Mouse (Mus musculus): ENCODE results near the gene Dtx1.

Gene Dtx1

GRCm38 (mm10) chr5:120711827-120712226 lies at the start of gene Dtx1:
Dtx1 (minus strand) TSS chr5:120711927.
- DNase-seq (ENCODE audit: low spot score): no peak

GRCm38 (mm10) chr5:120754215-120754614 lies 42.5 kb upstream of the Dtx1 start:
- no peak for DNase-seq (ENCODE audit: low spot score)

DNA sequence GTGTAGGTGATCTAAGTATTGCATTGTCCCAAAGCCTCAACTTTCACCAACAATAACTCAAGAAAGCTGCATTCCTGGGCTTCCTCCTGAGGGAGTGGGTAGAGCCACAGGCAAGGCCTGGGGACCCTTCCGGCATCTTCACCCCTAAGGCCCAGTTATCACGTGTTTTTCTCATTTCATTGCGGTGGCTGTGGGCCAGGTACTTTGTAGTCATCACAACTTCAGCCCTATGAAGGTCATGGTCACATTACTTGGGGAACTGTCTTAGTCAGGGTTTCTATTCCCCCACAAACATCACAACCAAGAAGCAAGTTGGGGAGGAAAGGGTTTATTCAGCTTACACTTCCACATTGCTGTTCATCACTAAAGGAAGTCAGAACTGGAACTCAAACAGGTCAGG lies 41.1 kb upstream of the Dtx1 start:
- DNase-seq (ENCODE audit: low spot score): no peak

DNA sequence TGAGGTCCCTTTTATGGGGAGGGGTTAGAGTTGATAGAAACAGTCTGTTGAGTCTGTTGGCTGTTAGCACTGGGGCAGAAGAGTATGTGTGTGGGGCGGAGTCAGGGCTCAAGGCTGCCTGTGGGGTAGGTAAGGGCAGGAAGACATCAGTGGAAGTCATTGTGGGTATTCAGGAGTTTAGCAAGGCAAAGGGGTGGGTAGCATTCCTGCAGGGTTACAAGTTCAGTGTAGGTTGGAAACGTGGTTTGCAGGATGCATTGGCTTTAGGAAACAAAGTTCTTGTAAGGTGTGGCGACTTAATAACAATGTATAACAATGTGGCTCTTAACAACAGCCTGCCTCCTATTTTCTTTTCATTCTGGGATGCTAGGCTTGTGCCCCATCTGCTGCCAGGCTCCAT lies 39.5 kb upstream of the Dtx1 start:
- no peak for DNase-seq (ENCODE audit: low spot score)

GRCm38 (mm10) chr5:120749688-120750087 lies 38.0 kb upstream of the Dtx1 start, which contains the start of gene Oas2:
Oas2 (minus strand) TSS chr5:120749853.
- DNase-seq (ENCODE audit: low spot score): no peak

DNA sequence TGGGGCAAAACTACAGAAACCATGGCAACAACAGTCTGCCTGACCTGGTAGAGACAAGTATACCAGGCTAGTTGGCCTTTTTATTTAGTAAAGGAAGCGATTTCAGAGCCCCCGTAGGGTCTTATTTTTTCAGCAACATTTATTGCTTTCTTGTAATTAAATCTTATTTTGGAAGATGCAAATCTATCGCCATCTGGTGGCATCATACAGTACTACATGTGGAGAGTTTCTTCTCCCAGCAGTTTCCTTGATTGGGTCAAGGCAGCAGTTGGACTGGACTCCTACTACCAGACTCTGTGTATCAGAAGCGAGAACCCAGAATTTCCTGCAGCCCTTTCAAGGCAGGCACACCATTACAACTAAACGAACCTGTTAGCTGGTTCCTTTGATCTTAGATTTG lies 34.7 kb upstream of the Dtx1 start:
- DNase-seq (ENCODE audit: low spot score): peak; percentile 77

DNA sequence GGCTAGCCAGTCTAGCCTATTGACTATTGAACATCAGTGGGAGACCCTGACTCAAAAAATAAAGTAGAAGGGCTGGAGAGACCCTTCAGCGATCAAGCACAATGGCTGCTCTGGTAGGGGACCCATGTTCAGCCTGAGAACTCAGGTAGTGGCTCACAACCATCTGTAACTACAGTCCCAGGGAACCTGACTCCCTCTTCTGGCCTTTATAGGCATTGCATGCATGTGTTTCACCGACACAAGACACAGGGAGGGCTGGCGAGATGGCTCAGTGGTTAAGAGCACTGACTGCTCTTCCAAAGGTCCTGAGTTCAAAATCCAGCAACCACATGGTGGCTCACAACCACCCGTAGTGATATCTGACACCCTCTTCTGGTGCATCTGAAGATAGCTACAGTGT lies 30.4 kb upstream of the Dtx1 start:
- no peak for DNase-seq (ENCODE audit: low spot score)

- DNase-seq (ENCODE audit: low spot score): no peak
Measured at GRCm38 (mm10) chr5:120734380-120734990, 22.8 kb upstream of the Dtx1 start.

DNA sequence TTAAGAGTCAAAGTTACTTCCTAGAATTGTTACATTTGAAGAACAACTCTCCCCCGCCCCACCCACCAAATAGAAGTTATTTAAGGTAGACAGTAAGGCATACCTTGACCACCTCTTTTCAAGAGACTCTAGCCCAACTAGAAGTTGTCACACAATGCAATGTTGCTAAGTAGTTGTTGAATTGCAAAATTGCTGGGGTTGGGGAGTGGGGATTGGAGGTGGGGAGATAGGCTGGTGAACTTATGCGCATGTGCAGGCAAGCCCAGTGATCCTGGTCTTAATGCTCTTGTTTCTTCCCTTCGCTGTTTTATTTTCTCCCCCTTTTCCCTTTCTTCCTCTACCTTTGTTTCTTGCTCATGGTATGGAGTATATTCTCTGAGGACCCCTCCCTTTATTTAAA lies 22.0 kb upstream of the Dtx1 start:
- no peak for DNase-seq (ENCODE audit: low spot score)

DNA sequence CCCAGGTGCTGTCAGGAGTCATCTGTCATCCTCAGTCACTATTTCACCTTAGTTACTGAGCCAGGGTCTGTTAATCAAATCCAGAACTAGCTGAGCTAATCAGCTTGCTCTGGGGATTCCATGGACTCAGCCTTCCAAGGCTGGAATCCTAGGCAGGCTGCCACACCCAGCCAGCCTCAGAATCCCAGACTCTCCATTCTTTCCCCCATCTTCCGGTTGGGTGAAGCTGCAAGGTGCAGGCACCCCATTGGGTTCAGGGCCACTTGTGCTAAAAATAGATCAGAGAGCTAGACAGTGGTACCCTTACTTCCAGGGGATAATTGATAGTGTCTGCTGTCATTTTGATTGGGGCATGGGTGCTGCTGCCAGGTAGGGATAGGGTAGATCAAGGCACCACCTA lies 21.0 kb upstream of the Dtx1 start:
- DNase-seq (ENCODE audit: low spot score): no peak

- DNase-seq (ENCODE audit: low spot score): peak; percentile 65
Measured at GRCm38 (mm10) chr5:120729319-120729718, 17.6 kb upstream of the Dtx1 start.

GRCm38 (mm10) chr5:120725811-120726455 lies 14.2 kb upstream of the Dtx1 start:
- no peak for DNase-seq (ENCODE audit: low spot score)

- DNase-seq (ENCODE audit: low spot score): no peak
Measured at GRCm38 (mm10) chr5:120721005-120721404, 9.3 kb upstream of the Dtx1 start.

DNA sequence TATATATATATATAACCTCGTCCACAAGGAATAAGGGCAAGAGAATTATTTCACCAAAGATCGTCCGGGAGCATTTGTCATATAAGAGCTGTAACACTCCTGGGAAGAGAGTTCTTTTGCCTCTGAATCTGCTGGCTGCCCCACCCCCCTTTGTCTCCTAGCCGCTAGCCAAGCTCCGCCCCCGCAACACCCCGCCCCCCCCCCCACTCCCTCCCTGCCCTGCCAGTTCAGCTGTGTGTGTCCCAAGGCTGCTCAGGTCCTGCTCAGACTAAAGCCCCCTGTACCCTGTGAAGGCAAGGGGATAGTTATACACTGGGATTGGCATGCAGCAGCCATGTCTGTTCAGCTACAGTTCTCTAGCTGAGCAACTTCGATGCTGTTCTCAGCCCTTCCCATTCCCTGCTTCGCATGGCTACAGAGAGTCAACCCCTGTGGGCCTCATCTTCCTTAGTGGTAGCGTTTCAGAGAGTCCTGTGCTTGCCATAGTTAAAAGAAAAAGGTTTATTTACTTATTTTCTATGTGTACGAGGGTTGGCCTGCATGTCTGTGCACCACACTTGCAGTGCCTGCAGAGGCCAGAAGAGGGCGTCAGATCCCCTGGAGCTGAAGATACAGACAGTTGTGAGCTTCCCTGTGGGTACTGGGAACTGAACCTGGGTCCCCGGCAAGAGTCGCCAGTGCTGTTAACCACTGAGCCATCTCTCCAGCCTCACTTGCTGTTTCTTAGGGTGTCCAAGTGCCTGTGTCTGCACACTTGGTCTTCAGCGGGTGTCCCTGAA lies 7.1 kb upstream of the Dtx1 start:
- DNase-seq (ENCODE audit: low spot score): no peak

DNA sequence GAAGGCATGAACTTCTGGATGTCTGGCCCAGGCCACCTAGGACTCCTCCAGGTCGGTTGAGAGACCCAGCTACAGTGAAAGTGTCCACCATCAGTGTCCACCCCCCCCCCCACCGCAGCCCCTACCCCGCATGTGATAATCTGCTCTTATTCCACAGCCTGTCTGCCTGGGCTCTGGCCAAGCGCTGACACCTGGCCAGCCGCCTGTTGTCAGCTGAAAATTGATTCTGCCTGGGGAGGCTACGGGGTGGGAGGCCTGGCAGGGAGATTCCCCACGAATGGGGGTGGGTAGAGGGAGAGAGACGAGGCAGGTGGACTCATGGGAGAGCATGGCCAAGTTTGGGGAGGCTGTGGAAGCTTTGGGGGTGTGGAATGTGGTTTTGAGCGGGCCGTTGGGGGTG lies 5.4 kb upstream of the Dtx1 start:
- DNase-seq (ENCODE audit: low spot score): no peak

DNA sequence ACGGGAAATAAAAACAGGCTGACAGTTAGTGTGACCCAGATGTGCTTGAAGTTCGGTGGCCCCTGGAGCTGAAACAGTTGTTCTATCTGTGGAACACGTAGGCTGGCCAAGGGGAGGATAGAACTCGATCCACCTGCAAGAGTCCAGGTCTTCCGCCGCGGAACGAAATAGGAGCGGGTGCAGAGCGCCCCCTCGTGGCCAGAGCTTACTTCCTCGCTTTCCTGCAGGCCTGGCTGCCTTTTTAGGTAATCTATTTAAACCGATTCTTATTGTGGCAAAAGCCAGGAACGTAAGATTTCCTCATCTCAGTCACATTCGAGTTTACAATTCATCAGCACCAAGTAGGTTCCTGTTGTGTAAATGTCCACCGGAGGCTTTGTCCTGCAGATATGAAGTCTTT lies 2.6 kb upstream of the Dtx1 start:
- peak; percentile 94 for DNase-seq (ENCODE audit: low spot score)

DNA sequence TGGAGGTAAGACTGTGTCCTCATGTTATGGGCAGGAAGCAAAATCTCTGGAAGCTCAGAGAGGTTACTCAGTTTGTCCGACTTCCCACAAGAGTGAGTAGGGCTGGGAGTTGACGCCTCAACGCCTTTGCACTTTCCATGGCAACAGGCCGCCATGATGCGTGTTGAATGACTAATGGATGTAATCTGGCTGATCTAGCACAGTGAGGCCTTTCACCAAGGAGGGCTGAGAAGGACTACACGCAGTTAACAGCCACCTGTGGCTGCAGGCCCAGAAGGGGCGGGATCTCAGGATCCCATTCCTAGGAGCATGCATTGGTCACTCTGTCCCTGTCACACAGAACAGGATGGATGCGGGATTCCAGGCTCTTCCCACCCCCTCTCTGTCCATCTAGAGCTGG lies 994 bp upstream of the Dtx1 start:
- no peak for DNase-seq (ENCODE audit: low spot score)

DNA sequence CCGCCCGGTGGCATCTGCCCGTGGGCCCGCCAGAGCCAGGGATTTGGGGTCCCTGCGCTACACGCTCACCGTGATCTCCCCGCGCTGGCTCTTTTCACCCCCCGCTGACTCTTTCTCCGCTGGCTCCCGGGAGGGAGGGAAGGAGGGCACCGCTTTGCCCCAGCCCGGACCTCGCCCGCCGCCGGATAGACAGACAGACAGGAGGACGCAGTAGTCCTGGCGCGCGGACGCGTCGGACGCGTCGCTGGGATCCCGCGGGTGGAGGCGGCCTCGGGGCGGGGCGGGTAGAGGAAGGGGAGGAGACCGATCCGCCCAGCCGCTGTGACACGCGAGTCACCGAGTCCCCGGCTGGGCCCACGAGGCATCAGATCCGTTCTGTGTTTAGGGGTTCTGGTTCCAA lies 311 bp downstream of the Dtx1 start:
- peak; percentile 88 for DNase-seq (ENCODE audit: low spot score)

GRCm38 (mm10) chr5:120710826-120711248 lies 890 bp downstream of the Dtx1 start:
- DNase-seq (ENCODE audit: low spot score): no peak

DNA sequence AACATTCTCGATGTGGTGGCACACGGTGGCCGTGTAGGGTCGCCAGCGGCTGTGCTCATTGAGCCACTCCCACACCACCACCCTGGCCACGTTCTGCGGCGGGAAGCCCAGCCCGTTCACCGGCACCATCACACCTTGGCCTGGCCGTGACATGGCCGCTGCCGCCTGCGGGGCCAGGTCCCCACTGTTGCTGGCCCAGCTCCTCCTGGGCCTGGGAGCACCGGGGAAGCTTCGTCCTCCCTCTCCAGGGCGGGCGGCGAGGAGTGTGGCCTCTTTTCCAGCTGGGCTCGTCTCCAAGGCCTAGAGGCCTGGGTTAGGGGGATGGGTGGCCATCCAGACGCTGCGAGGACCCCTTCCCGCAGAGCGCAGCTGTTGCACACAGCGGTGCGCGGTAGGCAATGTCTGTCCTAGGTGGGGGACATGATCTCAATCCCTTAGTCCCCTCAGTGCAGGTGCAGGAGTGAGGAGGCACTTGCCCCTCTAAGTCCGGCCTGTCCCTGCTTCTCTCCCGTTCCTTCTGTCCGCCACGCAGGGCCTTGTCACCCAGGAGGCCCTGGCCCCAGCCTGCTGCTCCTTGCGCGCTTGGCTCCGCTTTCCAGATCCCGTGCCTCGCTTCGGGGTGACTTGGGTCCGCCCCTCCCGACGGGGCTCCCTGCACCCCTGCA lies 1.4 kb downstream of the Dtx1 start:
- DNase-seq (ENCODE audit: low spot score): peak; percentile 75

DNA sequence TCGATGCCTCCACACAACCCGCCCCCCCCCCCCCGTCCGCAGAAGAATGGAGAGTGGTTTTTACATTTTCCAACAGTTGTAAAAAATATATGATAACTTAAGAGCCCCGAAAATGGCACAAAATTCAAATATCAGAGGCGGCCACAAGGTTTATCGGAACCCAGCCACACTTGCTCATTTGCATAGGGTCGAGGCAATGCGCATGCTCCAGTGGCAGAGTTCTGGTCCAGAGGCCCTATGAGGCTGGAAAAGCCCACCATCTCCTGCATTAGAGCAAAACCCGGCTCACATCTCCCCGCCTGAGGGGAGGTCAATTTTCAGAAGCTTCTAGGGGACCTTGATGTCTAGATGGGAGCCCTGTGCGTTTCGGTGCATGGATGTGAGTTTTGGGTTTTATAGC lies 4.8 kb downstream of the Dtx1 start:
- peak; percentile 45 for DNase-seq (ENCODE audit: low spot score)

GRCm38 (mm10) chr5:120706541-120706940 lies 5.2 kb downstream of the Dtx1 start:
- DNase-seq (ENCODE audit: low spot score): peak; percentile 73

DNA sequence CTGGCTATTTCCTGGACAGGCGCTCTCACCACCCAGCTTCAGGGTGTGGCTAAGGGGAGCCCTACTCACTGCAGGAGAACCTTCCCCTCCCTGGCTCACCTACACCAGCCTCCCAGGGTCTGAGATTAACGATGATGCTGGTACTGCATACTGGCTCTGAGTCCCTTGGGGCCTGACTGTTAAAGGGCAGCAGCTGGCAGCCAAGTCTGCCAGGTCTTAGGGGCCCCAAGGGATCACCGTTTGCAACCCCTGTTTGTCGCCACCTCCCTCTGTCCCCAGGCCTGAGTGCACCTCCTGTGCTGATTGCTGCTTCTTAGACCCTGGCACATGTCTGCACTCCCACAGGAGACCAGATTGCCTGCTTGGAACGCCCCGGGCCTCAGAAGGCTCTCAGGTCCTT lies 7.3 kb downstream of the Dtx1 start:
- DNase-seq (ENCODE audit: low spot score): no peak

All from testis, postnatal 10 days (tissue).